Mouse (Mus musculus) liver, adult 2 months (tissue): ENCODE measurements at regions not wholly inside any gene's neighbourhood (a gene's known extent, or its start where the extent isn't known, plus 50 kb on each side); places are given as distances from the start of the nearest gene placed in this dataset.

Experiments used
- DNase-seq: peaks from one replicate; pipeline ENCODE4 v3.0.0-alpha.2; 2011; ENCODE audit warnings: low read depth, low spot score; ENCODE audit errors: extremely low read depth
- H3K27ac ChIP-seq: fragments of 200-500 bp; replicated peaks from 2 replicates; pipeline ENCODE4 v1.5.1; 2012; ENCODE audit warnings: low read depth, mild to moderate bottlenecking, control low read depth, inconsistent platforms, low read length; ENCODE audit not compliant: insufficient read depth
- H3K27me3 ChIP-seq: fragments of 200-500 bp; 2 replicates; pipeline ENCODE4 v1.6.1; 2012; ENCODE audit warnings: mild to moderate bottlenecking, moderate library complexity, low read length, inconsistent platforms; ENCODE audit not compliant: control insufficient read depth, insufficient read depth
- H3K36me3 ChIP-seq: fragments of 200-500 bp; 2 replicates; pipeline ENCODE4 v1.6.1; 2012; ENCODE audit warnings: low read length, inconsistent platforms; ENCODE audit not compliant: control insufficient read depth, insufficient read depth
- H3K4me1 ChIP-seq: fragments of 200-500 bp; 2 replicates; pipeline ENCODE4 v1.6.1; 2011; ENCODE audit warnings: low read length; ENCODE audit not compliant: control insufficient read depth, insufficient read depth
- H3K4me3 ChIP-seq: fragments of 200-500 bp; 2 replicates; pipeline ENCODE4 v1.5.1; 2011; ENCODE audit warnings: low read depth, mild to moderate bottlenecking, control low read depth, low read length, moderate library complexity; ENCODE audit not compliant: insufficient read depth
- H3K79me2 ChIP-seq: fragments of 200-500 bp; 2 replicates; pipeline ENCODE4 v1.6.1; 2012; ENCODE audit warnings: inconsistent platforms, mild to moderate bottlenecking, low read length, moderate library complexity; ENCODE audit not compliant: control insufficient read depth, insufficient read depth
- H3K9ac ChIP-seq: fragments of 200-500 bp; 2 replicates; pipeline ENCODE4 v1.6.1; 2012; ENCODE audit warnings: low read depth, mild to moderate bottlenecking, control low read depth, inconsistent platforms, low read length
- CTCF ChIP-seq: fragments of 200-500 bp; IDR thresholded peaks from 2 replicates; pipeline ENCODE4 v1.5.1; 2011; ENCODE audit warnings: low read depth, low read length, control low read depth
- POLR2A ChIP-seq: fragments of 200-500 bp; IDR thresholded peaks from 2 replicates; pipeline ENCODE4 v1.6.1; 2011; ENCODE audit warnings: low read length, control low read depth; ENCODE audit not compliant: insufficient read depth; ENCODE audit errors: extremely low read depth
- WGBS: fragments of 180-500 bp; shearing (Covaris S2); methylation state at CpG from one replicate; pipeline ENCODE4 v1.1.7; 2018; 5-methylcytosine and 5-hydroxymethylcytosine counted together

DNA sequence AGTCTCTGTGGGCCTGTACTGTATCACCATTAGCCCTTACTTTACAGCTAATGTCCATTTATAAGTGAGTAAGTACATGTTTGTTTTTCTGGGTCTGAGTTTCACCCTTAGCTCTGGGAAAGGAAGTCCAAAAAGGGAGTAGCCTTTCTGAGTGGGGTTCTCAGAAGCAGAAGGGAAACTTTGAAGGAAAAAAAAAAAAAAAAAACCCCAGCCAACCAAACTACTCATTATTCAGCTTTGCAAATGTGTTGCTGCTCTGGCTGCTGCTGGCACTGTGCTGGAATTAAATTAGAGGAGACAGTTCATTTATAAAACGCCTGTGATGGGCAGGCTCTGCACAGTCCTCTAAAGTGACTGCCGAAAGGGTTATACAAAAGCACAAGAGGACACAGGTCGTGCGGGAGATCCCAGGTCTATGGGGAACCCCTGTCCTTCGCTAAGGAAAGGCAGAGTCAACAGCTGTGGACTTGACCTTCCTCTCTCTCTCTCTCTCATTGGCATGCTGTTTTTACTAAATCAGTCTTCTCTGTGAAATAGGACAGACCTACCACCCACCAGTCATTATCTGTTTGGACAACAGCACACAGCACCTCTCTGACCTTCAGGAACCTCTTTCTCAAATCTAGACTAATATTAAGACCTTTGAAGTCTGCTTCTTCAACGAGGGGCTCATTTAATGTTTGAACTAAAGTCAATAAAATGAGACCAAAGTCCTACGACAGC lies 165.4 kb downstream of the Cd47 start:
- Histone ChIP-seq H3K4me1 (peaks cover 7% of the 10 kb centered on the region; the same call in 1 of the 2 replicates), H3K27me3 (no peaks in the 10 kb centered on the region), H3K27ac (no peak overlapping the region), H3K36me3 (no peaks in the 10 kb centered on the region), H3K4me3 (no peak overlapping the region), H3K9ac (no peak overlapping the region), H3K79me2 (no peaks in the 10 kb centered on the region)
- no peak for TF ChIP-seq POLR2A
- TF ChIP-seq CTCF: no peak
- 14% methylated on average over 7 of the region's 7 CpGs for WGBS
- peak; percentile 30 for DNase-seq

GRCm38 (mm10) chr16:49966251-49966588 lies 165.9 kb downstream of the Cd47 start:
- Histone ChIP-seq H3K27ac (no peak overlapping the region), H3K27me3 (no peaks in the 10 kb centered on the region), H3K79me2 (no peaks in the 10 kb centered on the region), H3K4me1 (peaks cover 7% of the 10 kb centered on the region; the same call in 1 of the 2 replicates), H3K36me3 (no peaks in the 10 kb centered on the region), H3K4me3 (no peak overlapping the region), H3K9ac (no peak overlapping the region)
- WGBS: 15% methylated on average over 2 of the region's 2 CpGs
- TF ChIP-seq POLR2A: no peak
- DNase-seq: peak; percentile 27

DNA sequence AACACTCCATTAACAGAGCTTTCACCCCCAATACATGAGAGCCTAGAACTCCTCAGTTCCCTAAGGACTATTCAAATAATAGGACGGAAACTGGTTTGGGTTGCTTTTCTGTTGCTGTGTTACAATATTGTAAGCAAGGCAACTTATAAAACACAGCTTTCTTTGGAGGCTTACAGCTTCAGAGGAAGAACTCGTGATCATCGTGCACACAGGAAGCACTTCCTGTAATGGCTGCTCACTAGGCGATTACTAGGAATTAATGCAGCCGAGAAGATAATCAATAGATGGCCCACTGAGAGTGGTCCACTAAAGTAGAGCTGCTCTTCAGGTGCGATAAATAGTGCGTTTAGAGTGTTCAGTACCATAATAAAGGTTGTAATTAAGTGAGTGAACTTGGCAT lies 166.8 kb downstream of the Cd47 start:
- no peaks in the 10 kb centered on the region for H3K79me2 ChIP-seq
- WGBS: 86% methylated on average over 7 of the region's 7 CpGs
- peaks cover 7% of the 10 kb centered on the region; the same call in 1 of the 2 replicates for H3K4me1 ChIP-seq
- H3K36me3 ChIP-seq: no peaks in the 10 kb centered on the region
- no peak overlapping the region for H3K4me3 ChIP-seq
- DNase-seq: no peak
- H3K27me3 ChIP-seq: no peaks in the 10 kb centered on the region
- TF ChIP-seq POLR2A (no peak), CTCF (no peak)
- no peak overlapping the region for H3K27ac ChIP-seq
- H3K9ac ChIP-seq: no peak overlapping the region

GRCm38 (mm10) chr16:49968291-49968870 lies 168.0 kb downstream of the Cd47 start:
- peaks cover 7% of the 10 kb centered on the region; the same call in 1 of the 2 replicates for H3K4me1 ChIP-seq
- H3K27ac ChIP-seq: no peak overlapping the region
- H3K36me3 ChIP-seq: no peaks in the 10 kb centered on the region
- H3K4me3 ChIP-seq: no peak overlapping the region
- no peak overlapping the region for H3K9ac ChIP-seq
- 80% methylated on average over 4 of the region's 4 CpGs for WGBS
- H3K79me2 ChIP-seq: no peaks in the 10 kb centered on the region
- TF ChIP-seq POLR2A (no peak), CTCF (no peak)
- no peaks in the 10 kb centered on the region for H3K27me3 ChIP-seq
- DNase-seq: no peak

GRCm38 (mm10) chr16:49969035-49969434 lies 168.7 kb downstream of the Cd47 start:
- Histone ChIP-seq H3K27ac (no peak overlapping the region), H3K4me3 (no peak overlapping the region), H3K9ac (no peak overlapping the region), H3K79me2 (no peaks in the 10 kb centered on the region), H3K27me3 (no peaks in the 10 kb centered on the region), H3K4me1 (peaks cover 7% of the 10 kb centered on the region; the same call in 1 of the 2 replicates), H3K36me3 (no peaks in the 10 kb centered on the region)
- no peak for DNase-seq
- no peak for TF ChIP-seq CTCF
- whole genome bisulfite sequencing: 100% methylated on average over 4 of the region's 4 CpGs

GRCm38 (mm10) chr16:49969693-49970296 lies 169.5 kb downstream of the Cd47 start:
- TF ChIP-seq CTCF (no peak), POLR2A (no peak)
- H3K27ac ChIP-seq: 0 out of 2 replicates have a peak overlapping the region, but pooled peaks have one; percentile 26
- 97% methylated on average over 2 of the region's 2 CpGs for WGBS

More at GRCm38 (mm10) chr16:49969693-49970296, 169.5 kb downstream of the Cd47 start:
- no peak for DNase-seq
- no peaks in the 10 kb centered on the region for H3K36me3 ChIP-seq
- no peaks in the 10 kb centered on the region for H3K27me3 ChIP-seq
- peaks cover 7% of the 10 kb centered on the region; the same call in 1 of the 2 replicates for H3K4me1 ChIP-seq
- no peak overlapping the region for H3K9ac ChIP-seq
- no peak overlapping the region for H3K4me3 ChIP-seq
- no peaks in the 10 kb centered on the region for H3K79me2 ChIP-seq
